Mouse (Mus musculus) layer of hippocampus, adult 6 months (tissue): Measurements from ENCODE around the gene Spns2. TPM values are rescaled to one million over a fixed set of nuclear protein-coding genes. Genes with fewer than 3 reads are reported as not detected.

ENCODE experiments used
- long read RNA-seq, 2 experiments: library from polyadenylated mRNA; unstranded; transcript quantifications; one replicate each; pipeline ENCODE4 v2.0.0; 2019 to 2020
- polyA plus RNA-seq: library from polyadenylated mRNA; unstranded; fragments of <200 nt; fragmentation: Nextera tagmentation; gene quantifications from 2 replicates; pipeline ENCODE4 v1.2.3, GENCODE M21; 2021

Spns2 gene
- 5.6 and 5.7 TPM in 2 replicates for polyA plus RNA-seq
- long read RNA-seq, experiment 1, partial matches to known transcripts = 6 of 12 reads
- long read RNA-seq, experiment 1, other reads (novel, unspliced or antisense) = 6 of 12 reads
- long read RNA-seq, experiment 2, partial matches to known transcripts = 10 of 22 reads
- long read RNA-seq, experiment 2, other reads (novel, unspliced or antisense) = 8 of 22 reads

DNA sequence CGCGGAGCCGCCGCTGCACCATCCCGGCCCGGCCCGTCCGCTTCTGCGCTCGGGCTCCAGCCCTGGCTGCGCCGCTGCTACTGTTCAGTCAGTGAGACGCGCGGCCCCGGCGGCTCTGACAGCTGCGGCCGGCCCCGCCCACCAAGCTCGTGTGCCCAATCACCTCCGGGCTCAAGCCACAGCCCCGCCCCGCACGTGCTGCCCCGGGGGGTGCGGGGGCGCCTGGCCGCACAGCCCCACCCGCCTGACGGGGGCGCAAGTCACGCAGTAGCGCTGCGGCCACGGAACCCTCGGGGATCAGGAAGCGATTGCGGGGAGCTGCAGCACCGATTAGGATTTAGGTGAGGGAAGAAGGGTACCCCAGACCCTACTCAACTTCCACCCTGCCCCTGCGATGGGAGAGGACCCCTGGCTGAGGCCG lies at the start of gene Spns2:
Spns2 (minus strand) TSS at position 24 of the 421 bp plus-strand sequence.

DNA sequence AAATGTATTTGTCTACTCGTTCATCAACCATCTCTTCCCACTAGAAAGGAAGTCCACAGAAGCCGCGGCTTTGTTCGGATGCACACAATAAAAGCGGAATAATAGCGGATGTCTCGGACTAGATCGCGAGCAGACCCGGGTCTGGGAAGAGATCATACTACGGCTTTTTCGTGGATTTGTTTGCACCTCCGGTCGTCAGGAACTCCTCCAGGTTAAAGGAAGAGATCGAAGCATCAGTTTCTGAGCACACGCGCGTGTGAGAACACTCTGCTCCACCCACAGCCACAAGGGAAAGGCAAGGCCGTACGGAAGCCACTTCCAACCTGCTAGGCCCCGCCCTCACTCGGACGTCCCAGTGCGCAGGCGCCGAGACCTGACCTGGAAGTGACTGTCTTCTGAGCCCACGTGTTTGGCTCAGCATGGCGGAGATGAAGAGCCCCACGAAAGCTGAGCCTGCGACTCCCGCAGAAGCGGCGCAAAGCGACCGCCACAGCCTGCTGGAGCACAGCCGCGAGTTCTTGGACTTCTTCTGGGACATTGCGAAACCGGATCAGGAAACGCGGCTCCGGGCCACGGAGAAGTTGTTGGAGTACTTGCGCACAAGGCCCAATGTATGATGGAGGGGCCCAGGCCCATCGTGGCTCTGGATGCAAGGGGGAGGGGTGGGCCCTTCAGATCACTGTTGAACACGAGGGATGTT lies 48.6 kb downstream of the Spns2 start, which contains the start of gene Mybbp1a:
Mybbp1a (plus strand) TSS at position 391 of the 700 bp plus-strand sequence.

DNA sequence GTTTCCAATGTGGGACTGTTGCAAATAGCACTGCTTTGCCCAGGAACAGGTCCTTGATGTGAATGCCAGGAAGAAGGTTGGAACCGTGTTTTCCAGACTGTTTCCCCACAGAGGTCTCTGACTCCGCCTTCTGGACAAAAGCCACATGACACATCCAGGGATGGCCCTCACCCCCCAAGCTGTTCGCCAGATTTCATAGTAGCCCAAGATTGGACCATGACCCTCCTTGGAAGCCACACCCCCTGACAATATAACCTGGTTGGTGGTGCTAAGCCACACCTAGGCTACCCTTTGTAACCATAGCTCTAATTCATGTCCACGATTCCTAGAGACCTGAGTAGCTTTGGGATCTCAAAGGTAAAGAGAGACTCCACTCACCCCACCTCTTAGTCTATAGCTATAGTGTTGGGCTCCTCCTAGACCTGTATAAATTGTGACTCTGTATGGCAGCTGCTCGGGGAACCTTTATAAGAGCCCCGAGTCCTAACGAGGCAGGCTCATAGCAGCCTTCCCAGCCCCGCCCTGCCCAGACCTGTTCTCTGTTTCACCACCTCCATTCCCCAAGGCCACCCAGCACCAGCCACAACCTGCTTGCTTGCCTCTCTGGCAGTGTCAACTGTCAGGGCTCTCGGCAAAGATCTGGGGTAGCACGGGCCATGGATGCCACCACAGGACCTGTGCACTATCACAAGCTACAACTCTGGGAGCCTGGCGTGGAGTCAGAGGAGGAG lies 54.6 kb downstream of the Spns2 start, which contains the start of gene Ggt6:
Ggt6 (plus strand) TSS at position 564 of the 731 bp plus-strand sequence.

DNA sequence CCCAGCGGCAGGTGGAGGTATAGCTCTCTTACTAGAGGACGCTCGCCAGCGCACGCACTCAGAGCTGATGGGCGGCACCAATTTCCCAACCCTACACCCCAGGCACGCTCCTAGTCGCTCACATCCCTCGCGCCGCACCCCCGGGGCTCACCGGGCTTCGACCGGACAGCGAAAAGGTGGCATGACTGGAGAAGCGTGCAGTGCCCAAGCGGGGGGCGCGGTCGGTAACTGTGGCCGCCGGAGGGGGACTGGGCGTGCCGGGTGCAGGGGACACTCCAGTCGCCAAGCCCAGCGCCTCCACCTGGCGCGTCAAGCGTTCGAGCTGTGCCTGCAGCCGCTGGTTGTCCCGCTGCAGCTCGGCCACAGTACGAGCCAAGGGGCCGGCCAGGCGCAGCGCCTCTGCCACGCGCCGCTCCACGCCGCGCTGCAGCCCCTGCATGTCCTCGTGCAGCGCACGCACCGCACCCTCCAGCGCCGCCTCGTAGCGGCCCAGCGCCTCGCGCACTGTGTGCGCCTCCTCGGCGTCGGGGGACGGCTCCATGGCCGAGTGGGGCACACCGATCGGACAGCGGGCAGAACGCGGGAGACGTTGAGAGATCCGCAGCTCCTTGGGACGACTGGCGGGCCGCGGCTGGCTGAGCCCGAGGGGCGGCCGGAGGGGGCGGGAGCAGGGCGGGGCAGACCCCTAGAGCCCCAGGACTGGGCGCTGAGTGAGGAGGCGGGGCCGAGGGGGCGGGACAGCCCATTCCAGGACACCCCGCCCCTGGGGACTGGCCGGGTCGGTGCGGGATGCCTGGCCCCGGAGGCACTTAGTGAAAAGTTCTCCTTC lies 78.4 kb downstream of the Spns2 start, which contains the start of gene Smtnl2:
Smtnl2 (minus strand) TSS at position 621 of the 829 bp plus-strand sequence.

Other genes starting within 250 kb of the Spns2 start
- gene Slc13a5, start 222.7 kb downstream of the Spns2 start, polyA plus RNA-seq = 5.8 and 8.2 TPM in 2 replicates
- 10.8 and 14.8 TPM in 2 replicates for gene Xaf1, start 188.3 kb downstream of the Spns2 start, polyA plus RNA-seq
- not detected in 2 replicates for gene Fbxo39, start 175.5 kb downstream of the Spns2 start, polyA plus RNA-seq
- 6.6 and 11.4 TPM in 2 replicates for gene Tekt1, start 127.5 kb downstream of the Spns2 start, polyA plus RNA-seq
- 0.80 and 1.1 TPM in 2 replicates for gene Smtnl2, start 78.2 kb downstream of the Spns2 start, polyA plus RNA-seq
- gene Ggt6, start 54.4 kb downstream of the Spns2 start, polyA plus RNA-seq = 0.16 and 0.21 TPM in 2 replicates
- gene Mybbp1a, start 48.5 kb downstream of the Spns2 start, polyA plus RNA-seq = 9.0 and 9.3 TPM in 2 replicates
- gene Spns3, start 60.6 kb upstream of the Spns2 start, polyA plus RNA-seq = 0.24 and 0.30 TPM in 2 replicates
- 17.5 and 18.2 TPM in 2 replicates for gene Ube2g1, start 117.4 kb upstream of the Spns2 start, polyA plus RNA-seq
- gene Ankfy1, start 200.1 kb upstream of the Spns2 start, polyA plus RNA-seq = 11.3 and 11.8 TPM in 2 replicates